Mouse (Mus musculus) liver, embryonic 13.5 days (tissue): Measurements from ENCODE around the gene Hist1h2bk. TPM values are rescaled to one million over a fixed set of nuclear protein-coding genes. Genes with fewer than 3 reads are reported as not detected.

Experiments
- ATAC-seq: fragments of 200-750 bp; cut with Nextera tagmentation; 2 replicates; pipeline ENCODE4 v1.8.0; 2017; ENCODE audit warnings: low read depth, mild to moderate bottlenecking, moderate number of reproducible peaks, moderate library complexity
- DNase-seq: peaks from one replicate; pipeline ENCODE4 v3.0.0; 2022
- H3K27ac ChIP-seq: fragments of 300-500 bp; sonication (generic); 2 replicates; pipeline ENCODE4 v1.5.1; 2015; ENCODE audit warnings: moderate library complexity, mild to moderate bottlenecking, inconsistent platforms
- H3K27me3 ChIP-seq: fragments of 300-500 bp; sonication (generic); 2 replicates; pipeline ENCODE4 v1.6.1; 2015; ENCODE audit warnings: mild to moderate bottlenecking, inconsistent platforms
- H3K36me3 ChIP-seq: fragments of 300-500 bp; sonication (generic); 2 replicates; pipeline ENCODE4 v1.6.1; 2015; ENCODE audit warnings: mild to moderate bottlenecking, inconsistent platforms
- H3K4me1 ChIP-seq: fragments of 300-500 bp; sonication (generic); replicated peaks from 2 replicates; pipeline ENCODE4 v1.6.1; 2015; ENCODE audit warnings: inconsistent platforms
- H3K4me2 ChIP-seq: fragments of 300-500 bp; sonication (generic); 2 replicates; pipeline ENCODE4 v1.6.1; 2015; ENCODE audit warnings: inconsistent platforms, mild to moderate bottlenecking, moderate library complexity
- H3K4me3 ChIP-seq: fragments of 300-500 bp; sonication (generic); replicated peaks from 2 replicates; pipeline ENCODE4 v1.5.1; 2015; ENCODE audit warnings: mild to moderate bottlenecking, inconsistent platforms
- H3K9ac ChIP-seq: fragments of 300-500 bp; sonication (generic); 2 replicates; pipeline ENCODE4 v1.6.1; 2015; ENCODE audit warnings: mild to moderate bottlenecking, inconsistent platforms
- H3K9me3 ChIP-seq: fragments of 300-500 bp; sonication (generic); replicated peaks from 2 replicates; pipeline ENCODE4 v1.6.1; 2016; ENCODE audit warnings: inconsistent platforms
- WGBS: fragments of 180-500 bp; shearing (Covaris S2); methylation state at CpG from one replicate; pipeline ENCODE4 v1.1.7; 2015; ENCODE audit not compliant: insufficient replicate concordance; 5-methylcytosine and 5-hydroxymethylcytosine counted together
- polyA plus RNA-seq: library from polyadenylated mRNA; unstranded; fragments of >200 nt; fragmentation: Nextera tagmentation; extraction: Ambion mirVana; gene quantifications from 2 replicates; pipeline ENCODE4 v1.2.1, GENCODE M21; 2015

Hist1h2bk gene
- polyA plus RNA-seq, 1 experiment from 2014 or later: 3.5 TPM

DNA sequence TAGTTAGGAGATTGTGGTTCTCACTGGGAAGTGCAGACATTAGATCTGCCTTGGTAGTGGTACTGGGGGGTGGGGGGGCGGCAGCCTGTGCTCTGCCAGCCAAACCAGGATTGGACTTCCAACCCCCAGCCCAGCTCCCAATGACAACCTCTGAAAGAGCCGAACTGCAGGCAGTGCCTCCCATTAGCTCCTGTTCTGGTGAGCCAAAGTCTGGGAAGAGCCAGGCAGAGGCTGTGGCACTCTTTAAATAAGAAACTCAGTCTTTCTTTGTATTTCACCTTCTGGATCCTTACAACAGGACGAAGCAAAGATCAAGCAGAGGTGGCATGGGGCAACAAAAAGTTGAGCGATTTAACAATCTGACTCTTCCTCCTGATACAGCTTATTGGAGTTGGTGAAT lies 36.5 kb upstream of the Hist1h2bk start:
- H3K36me3 ChIP-seq: no peaks in the 10 kb centered on the region
- H3K27ac ChIP-seq: no peak overlapping the region
- peaks cover 38% of the 10 kb centered on the region for H3K4me1 ChIP-seq
- no peaks in the 10 kb centered on the region for H3K9me3 ChIP-seq
- no peak overlapping the region for H3K4me2 ChIP-seq
- WGBS: 47% methylated on average over 4 of the region's 4 CpGs
- ATAC-seq: no peak
- H3K4me3 ChIP-seq: no peak overlapping the region
- DNase-seq: no peak
- no peak overlapping the region for H3K9ac ChIP-seq
- H3K27me3 ChIP-seq: peaks cover 96% of the 10 kb centered on the region

DNA sequence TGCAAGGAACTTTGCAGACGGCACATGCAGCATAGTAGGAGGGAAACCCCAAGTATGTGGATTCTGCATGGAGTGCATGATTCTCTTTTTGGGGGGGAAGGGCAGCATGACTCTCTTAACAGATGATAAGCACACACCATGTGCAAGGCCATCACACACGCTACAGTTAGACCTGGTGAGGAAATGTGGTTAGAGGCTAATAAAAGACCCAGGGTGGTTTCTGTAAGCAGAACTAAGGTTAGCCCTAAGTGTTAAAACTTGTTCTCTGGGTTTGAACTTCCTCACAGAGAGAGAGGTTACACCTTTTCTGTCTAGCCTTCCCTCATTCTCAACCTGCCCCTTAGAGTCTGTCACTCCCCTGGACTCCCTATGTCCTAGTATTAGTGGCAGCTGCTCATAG lies 34.3 kb upstream of the Hist1h2bk start:
- ATAC-seq: no peak
- 33% methylated on average over 2 of the region's 2 CpGs for WGBS
- Histone ChIP-seq H3K4me1 (peaks cover 34% of the 10 kb centered on the region), H3K36me3 (no peaks in the 10 kb centered on the region), H3K9me3 (no peaks in the 10 kb centered on the region), H3K27me3 (peaks cover 100% of the 10 kb centered on the region), H3K9ac (no peak overlapping the region), H3K4me2 (peak overlapping the region; percentile 33; the same call in 1 of the 2 replicates), H3K27ac (0 out of 2 replicates have a peak overlapping the region, but pooled peaks have one; percentile 47), H3K4me3 (no peak overlapping the region)
- DNase-seq: no peak

DNA sequence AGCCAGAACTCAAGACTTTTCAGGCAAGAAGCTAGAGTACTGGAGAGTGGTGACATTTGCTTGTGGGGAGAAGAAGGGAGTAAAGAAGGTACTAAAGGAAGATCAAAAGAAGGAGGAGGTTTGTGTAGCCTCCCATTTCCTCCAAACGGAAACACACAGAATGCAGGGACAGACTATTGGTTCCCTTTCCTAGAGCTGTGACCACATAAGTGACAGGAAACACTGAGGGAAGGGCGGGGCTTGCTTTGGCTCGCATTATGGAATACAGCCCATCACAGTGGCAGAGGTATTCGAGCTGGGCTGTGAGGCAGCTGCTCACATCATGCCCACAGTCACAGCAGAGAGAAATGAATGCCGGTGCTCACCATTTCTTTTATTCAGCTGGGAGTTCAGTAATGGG lies 33.8 kb upstream of the Hist1h2bk start:
- H3K4me2 ChIP-seq: peak overlapping the region; percentile 33; the same call in 1 of the 2 replicates

GRCm38 (mm10) chr13:22005605-22006333 lies 29.9 kb upstream of the Hist1h2bk start:
- WGBS: under 1% methylated on average over 45 of the region's 45 CpGs
- Histone ChIP-seq H3K9ac (peak overlapping the region; percentile 59), H3K4me3 (peak overlapping the region; percentile 65), H3K4me2 (peak overlapping the region; percentile 90), H3K9me3 (no peaks in the 10 kb centered on the region), H3K36me3 (no peaks in the 10 kb centered on the region), H3K4me1 (peaks cover 36% of the 10 kb centered on the region), H3K27me3 (peaks cover 100% of the 10 kb centered on the region), H3K27ac (no peak overlapping the region)
- DNase-seq: no peak
- peak; percentile 77 for ATAC-seq

More for the DNA sequence above, 33.8 kb upstream of the Hist1h2bk start:
- H3K9ac ChIP-seq: no peak overlapping the region
- no peak for ATAC-seq
- 0 out of 2 replicates have a peak overlapping the region, but pooled peaks have one; percentile 47 for H3K27ac ChIP-seq
- DNase-seq: no peak
- peaks cover 37% of the 10 kb centered on the region for H3K4me1 ChIP-seq
- H3K27me3 ChIP-seq: peaks cover 100% of the 10 kb centered on the region
- no peak overlapping the region for H3K4me3 ChIP-seq
- H3K9me3 ChIP-seq: no peaks in the 10 kb centered on the region
- WGBS: 4% methylated on average over 5 of the region's 5 CpGs
- no peaks in the 10 kb centered on the region for H3K36me3 ChIP-seq

- peaks cover 32% of the 10 kb centered on the region for H3K4me1 ChIP-seq
- WGBS: under 1% methylated on average over 38 of the region's 38 CpGs
- peak overlapping the region; percentile 65 for H3K4me3 ChIP-seq
- H3K4me2 ChIP-seq: peak overlapping the region; percentile 90
- H3K36me3 ChIP-seq: no peaks in the 10 kb centered on the region
- peaks cover 97% of the 10 kb centered on the region for H3K27me3 ChIP-seq
- H3K9me3 ChIP-seq: no peaks in the 10 kb centered on the region
- DNase-seq (no peak), ATAC-seq (peak; percentile 85)
- peak overlapping the region; percentile 59 for H3K9ac ChIP-seq
- no peak overlapping the region for H3K27ac ChIP-seq
Measured at GRCm38 (mm10) chr13:22006334-22007120, 29.1 kb upstream of the Hist1h2bk start.

- H3K4me2 ChIP-seq: peak overlapping the region; percentile 90
- 0 out of 2 replicates have a peak overlapping the region, but pooled peaks have one; percentile 59 for H3K9ac ChIP-seq
- whole genome bisulfite sequencing: 7% methylated on average over 18 of the region's 18 CpGs
- H3K36me3 ChIP-seq: no peaks in the 10 kb centered on the region
- no peak overlapping the region for H3K27ac ChIP-seq
- H3K4me1 ChIP-seq: peaks cover 26% of the 10 kb centered on the region
- H3K4me3 ChIP-seq: peak overlapping the region; percentile 65
- peaks cover 95% of the 10 kb centered on the region for H3K27me3 ChIP-seq
- ATAC-seq (no peak), DNase-seq (no peak)
- no peaks in the 10 kb centered on the region for H3K9me3 ChIP-seq
Measured at GRCm38 (mm10) chr13:22007121-22007510, 28.6 kb upstream of the Hist1h2bk start.

DNA sequence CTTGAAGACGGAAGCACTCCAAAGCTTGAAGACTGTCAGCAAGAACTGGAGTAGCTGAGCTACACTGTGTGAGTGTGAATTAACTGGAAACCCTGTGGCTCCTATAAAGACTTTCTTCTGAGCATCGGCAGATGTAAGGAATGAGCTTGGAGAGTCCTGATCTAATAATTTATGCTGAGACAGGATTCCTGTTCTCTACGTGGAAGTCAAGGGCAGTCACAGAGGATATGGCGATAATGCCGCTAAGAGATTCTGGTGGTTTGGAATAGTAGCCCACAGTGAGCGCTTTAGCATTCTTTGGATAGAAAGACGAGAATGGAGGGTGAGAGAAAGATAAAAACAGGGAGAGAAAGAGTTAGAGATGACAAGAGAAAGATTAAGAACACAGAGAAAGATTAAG lies 27.8 kb upstream of the Hist1h2bk start:
- 59% methylated on average over 7 of the region's 7 CpGs for WGBS
- peaks cover 95% of the 10 kb centered on the region for H3K27me3 ChIP-seq
- no peak for DNase-seq
- no peak overlapping the region for H3K9ac ChIP-seq
- no peak for ATAC-seq
- no peak overlapping the region for H3K4me3 ChIP-seq
- no peaks in the 10 kb centered on the region for H3K9me3 ChIP-seq
- H3K36me3 ChIP-seq: no peaks in the 10 kb centered on the region
- H3K4me1 ChIP-seq: peaks cover 24% of the 10 kb centered on the region
- no peak overlapping the region for H3K4me2 ChIP-seq
- no peak overlapping the region for H3K27ac ChIP-seq

DNA sequence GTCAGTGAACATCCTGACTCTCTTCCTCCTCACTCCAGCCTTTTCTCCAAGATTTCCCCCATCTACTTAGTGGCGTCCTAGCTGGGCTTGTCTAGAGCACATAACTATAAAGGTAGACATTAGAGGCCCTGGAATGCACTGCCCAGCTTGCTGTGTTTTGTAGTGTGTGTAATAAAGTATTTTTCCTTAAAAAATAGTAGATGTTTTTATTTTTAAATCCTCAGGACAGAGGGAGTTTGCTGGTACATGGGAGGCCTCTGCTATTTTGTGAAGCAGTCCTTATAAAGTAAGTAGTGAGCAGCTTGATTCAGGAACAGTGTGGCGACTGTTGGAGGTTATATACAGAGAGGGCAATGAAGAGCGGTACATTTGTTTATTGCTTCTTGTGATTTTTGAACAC lies 27.0 kb upstream of the Hist1h2bk start:
- peaks cover 93% of the 10 kb centered on the region for H3K27me3 ChIP-seq
- peaks cover 26% of the 10 kb centered on the region for H3K4me1 ChIP-seq
- DNase-seq (no peak), ATAC-seq (no peak)
- no peaks in the 10 kb centered on the region for H3K36me3 ChIP-seq
- no peak overlapping the region for H3K4me2 ChIP-seq
- no peaks in the 10 kb centered on the region for H3K9me3 ChIP-seq
- 63% methylated on average over 3 of the region's 3 CpGs for WGBS
- no peak overlapping the region for H3K27ac ChIP-seq
- no peak overlapping the region for H3K9ac ChIP-seq
- no peak overlapping the region for H3K4me3 ChIP-seq

- Histone ChIP-seq H3K9me3 (no peaks in the 10 kb centered on the region), H3K4me2 (no peak within 1 kb of the TSS), H3K4me3 (no peak within 1 kb of the TSS), H3K36me3 (no peaks in the 10 kb centered on the region), H3K27ac (no peak within 1 kb of the TSS), H3K9ac (no peak within 1 kb of the TSS), H3K27me3 (peaks cover 93% of the 10 kb centered on the region), H3K4me1 (peaks cover 35% of the 10 kb centered on the region)
- ATAC-seq: no peak
- DNase-seq: no peak
- WGBS: 22% methylated on average over 6 of the region's 7 CpGs
Measured at GRCm38 (mm10) chr13:22009642-22010041, 26.0 kb upstream of the Hist1h2bk start, which contains the start of gene Prss16. Prss16 (minus strand) TSS chr13:22009742.

DNA sequence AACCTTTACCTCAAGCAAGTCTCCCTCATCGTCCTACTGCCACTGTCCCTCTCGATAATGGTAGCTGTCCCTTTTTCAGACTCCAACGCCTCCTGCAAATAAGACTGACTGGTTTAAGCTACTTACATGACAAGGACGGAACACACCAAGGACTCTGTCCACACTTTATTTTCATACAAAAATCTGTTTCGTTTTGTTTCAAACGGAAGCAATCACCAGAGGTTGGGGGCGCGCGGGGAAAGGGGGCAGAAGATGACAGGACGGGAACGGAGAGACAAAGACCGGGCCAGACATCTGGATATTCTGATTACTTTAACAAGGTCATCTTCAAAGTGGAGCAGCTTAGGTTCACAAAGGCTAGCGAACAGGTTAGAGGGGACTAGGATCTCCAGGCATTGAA lies 22.0 kb upstream of the Hist1h2bk start:
- DNase-seq (no peak), ATAC-seq (no peak)
- 17% methylated on average over 13 of the region's 13 CpGs for WGBS
- H3K4me3 ChIP-seq: peak overlapping the region; percentile 22
- H3K4me2 ChIP-seq: peak overlapping the region; percentile 60
- no peak overlapping the region for H3K27ac ChIP-seq
- H3K27me3 ChIP-seq: peaks cover 61% of the 10 kb centered on the region
- H3K9me3 ChIP-seq: no peaks in the 10 kb centered on the region
- no peaks in the 10 kb centered on the region for H3K36me3 ChIP-seq
- no peak overlapping the region for H3K9ac ChIP-seq
- peaks cover 27% of the 10 kb centered on the region for H3K4me1 ChIP-seq

GRCm38 (mm10) chr13:22014411-22014845 lies 21.2 kb upstream of the Hist1h2bk start:
- Histone ChIP-seq H3K27ac (no peak overlapping the region), H3K4me3 (peak overlapping the region; percentile 39), H3K9ac (peak overlapping the region; percentile 26; the same call in 1 of the 2 replicates), H3K9me3 (no peaks in the 10 kb centered on the region), H3K4me2 (peak overlapping the region; percentile 60), H3K27me3 (peaks cover 54% of the 10 kb centered on the region), H3K4me1 (peaks cover 28% of the 10 kb centered on the region), H3K36me3 (no peaks in the 10 kb centered on the region)
- DNase-seq: no peak
- WGBS: 8% methylated on average over 17 of the region's 17 CpGs
- ATAC-seq: no peak
